Mouse (Mus musculus) olfactory bulb, adult 2 months (tissue): ENCODE measurements around the gene Prkg1.

ENCODE experiments used
- CTCF ChIP-seq: fragments of 200-500 bp; IDR thresholded peaks from 2 replicates; pipeline ENCODE4 v1.5.1; 2012; ENCODE audit warnings: low read depth, mild to moderate bottlenecking, low read length, moderate library complexity; ENCODE audit not compliant: insufficient read depth
- POLR2A ChIP-seq: fragments of 200-500 bp; IDR thresholded peaks from 2 replicates; pipeline ENCODE4 v1.6.1; 2012; ENCODE audit warnings: mild to moderate bottlenecking, low read depth, low read length, moderate library complexity; ENCODE audit not compliant: insufficient read depth

DNA sequence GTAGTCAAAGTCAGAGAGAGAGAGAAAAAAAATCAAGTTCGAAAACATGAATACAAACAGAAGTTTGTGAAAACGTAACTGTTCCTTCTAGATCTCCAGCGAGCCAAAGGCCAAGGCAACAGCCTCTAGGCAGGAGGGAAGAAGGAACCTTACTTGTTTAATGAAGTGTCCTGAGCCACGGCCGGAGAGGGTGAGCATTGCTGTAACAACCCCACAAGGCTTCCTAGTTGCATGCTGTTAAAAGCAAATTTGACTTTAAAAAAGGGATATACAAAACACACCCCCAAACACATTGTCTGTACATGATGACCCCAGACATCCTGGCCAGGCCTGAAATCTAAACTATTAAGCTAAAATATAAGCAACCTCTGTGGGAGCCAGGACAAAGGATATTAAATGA is 403.3 kb downstream of the Prkg1 start:
- TF ChIP-seq CTCF (no peak), POLR2A (no peak)
